Mouse (Mus musculus) right cerebral cortex, adult 2 months (tissue): ENCODE results near the gene Grid2ip.

Experiments used
- DNase-seq, 2 experiments: peaks; one replicate each; pipeline ENCODE4 v3.0.0; 2021 to 2022; ENCODE audit warnings: low spot score in 2 of 2

Grid2ip gene

DNA sequence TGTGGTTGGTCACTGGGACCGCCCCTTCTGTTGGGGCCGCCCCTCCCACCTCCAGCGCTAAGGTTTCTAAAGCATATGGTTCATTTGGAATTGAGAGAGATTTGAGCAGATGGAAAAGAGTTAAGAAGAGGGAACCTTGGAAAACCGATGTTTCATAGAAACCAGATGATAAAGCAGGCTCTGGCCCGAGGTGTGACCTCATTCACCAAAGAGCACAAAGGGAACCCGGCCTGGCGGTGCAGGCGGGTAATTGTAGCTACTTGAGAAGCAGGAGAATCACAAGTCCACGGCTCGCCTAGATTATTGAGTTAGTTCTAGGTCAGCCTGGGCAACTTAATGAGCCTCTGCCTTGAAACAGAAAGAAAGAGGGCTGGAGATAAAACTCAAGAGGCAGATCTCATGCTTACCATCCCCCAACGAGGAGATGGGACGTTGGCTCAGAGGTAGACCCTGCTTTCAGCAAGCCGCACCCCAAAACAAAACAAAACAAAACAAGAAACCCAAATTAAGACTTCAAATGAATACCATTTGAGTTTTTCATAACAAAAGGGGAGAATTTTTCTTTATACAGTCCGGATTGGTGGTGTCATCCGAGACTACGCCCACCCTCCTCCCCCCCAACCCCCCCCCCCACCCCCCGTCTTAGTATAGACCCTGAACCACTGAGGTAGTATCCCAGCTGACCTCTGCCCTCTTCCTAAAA, at the start of gene Grid2ip:
TSS of gene Grid2ip (plus strand) at position 653 of the 703 bp plus-strand sequence.
- no peak for DNase-seq

DNA sequence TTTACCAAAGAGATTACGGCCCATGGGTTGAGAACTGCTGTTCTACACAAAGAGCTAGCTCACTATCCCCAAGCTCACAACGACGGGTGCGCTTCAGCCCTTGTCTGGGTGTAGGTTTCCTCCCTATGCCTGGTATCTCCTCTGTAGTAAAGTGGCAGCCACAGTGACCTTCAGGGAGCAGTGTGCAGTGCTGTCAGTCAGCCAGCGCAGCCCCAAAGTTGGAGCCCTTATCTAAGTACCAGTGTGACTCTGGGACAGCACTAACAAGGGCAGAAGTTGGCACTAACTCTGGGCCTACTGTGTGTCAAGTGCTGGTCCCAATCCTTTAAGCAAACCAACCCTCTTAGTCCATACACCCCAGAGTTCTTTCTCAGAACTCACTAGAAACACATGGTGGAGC, 48.3 kb upstream of the Grid2ip start:
- DNase-seq = no peak

DNA sequence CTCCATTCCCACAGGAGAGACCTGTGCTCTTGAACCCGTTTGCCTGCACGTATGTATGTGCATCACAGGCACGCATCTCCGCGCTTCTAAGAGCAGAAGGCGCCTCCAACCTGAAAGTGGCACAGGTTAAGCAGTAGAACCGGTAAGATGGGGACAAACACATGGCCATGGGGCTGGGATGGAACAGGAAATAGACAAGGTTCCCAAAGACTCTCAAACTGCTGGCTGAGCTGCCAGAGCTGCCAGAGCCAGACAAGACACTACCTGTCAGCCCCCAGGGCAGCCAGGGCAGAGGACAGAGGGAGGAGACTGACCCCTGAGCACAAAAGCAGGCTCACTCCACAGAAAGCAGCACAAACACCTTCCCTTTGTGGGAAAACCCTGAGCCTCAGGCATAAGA, 47.2 kb upstream of the Grid2ip start:
- no peak for DNase-seq

DNA sequence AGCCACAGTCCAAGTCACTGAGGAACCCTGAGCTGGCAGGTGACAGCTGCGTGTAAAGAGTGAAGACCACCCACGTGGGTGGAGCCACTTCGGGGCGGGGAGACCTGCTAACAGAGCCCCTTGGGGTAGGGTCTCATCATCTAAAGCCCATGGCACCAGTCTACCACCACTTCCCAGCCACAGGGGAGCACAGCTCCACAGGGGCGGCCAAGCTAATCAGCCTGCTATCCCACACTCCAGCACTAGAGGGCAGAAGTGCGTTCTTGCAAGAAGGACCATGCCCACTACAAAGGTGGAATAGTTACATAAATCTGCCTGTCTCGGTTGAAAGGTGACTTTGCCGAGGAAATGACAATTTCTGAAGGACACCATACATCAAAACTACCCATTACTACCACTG, 45.3 kb upstream of the Grid2ip start:
- DNase-seq = peak; percentile 86 to 87

DNA sequence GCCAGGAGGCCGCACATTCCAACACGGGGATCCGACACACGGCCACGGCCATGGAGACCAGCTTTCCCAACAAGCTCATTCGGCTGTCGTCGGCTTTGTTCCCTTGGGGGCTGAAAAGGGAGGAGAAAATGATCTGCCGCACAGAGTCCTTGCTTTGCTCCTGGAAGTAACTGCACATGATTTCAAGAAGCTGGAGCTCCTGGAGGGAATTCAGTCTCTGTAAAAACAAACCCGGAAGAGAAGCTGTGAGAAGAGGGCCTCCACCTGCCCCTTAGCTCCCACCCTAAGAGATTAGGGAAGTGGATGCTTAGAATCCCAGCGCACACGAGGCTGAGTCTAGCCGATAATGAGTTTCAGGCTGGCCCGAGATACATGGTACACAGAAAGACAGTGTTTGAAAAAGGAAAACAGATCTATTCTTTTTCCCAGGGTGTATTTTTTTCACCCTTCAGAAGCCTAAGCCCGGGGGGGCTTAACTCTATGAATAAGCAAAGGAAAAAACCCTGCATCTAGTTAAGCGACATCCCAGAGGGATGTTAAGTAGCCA, 42.9 kb upstream of the Grid2ip start:
- no peak for DNase-seq

DNA sequence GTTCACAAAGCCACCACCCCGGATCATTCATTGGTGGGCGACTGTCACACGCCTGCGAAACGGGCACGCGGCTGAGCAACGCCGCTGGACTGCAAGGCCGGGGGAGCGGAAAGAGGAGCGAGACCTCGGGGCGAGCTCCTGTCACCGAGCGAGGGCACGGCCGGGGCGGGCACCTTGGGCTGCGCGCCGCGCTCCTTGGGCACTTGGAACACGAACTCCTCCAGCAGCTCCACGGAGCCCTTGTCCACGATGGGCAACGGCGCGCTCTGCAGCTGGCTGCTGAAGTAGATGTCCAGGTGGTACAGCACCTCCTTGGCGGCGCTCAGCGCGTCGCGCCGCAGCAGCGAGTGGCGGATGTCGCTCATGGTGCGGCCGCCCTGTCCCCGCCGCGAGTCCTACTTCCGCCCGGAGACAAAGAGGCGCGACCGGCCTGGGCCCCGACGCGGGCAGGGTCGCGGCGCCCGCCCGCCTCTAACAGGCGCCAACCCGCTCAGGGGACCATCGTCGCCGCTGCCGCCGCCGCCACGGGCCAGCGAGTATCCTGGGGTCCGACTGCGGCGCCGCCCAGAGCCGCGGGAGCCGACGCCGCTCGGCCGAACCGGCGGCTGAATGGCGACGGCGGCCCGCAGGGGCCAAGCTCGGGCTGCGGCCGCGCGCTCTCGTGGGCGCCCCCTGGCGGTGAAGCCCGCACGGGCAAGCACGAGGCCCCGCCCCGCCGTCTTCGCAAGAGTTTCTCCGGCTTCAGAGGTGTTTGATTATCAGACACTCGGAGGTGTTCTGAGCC, 42.2 kb upstream of the Grid2ip start, which contains the start of gene E130309D02Rik:
TSS of gene E130309D02Rik (minus strand) at position 631 of the 784 bp plus-strand sequence.
- peak; percentile 86 to 87 for DNase-seq

DNA sequence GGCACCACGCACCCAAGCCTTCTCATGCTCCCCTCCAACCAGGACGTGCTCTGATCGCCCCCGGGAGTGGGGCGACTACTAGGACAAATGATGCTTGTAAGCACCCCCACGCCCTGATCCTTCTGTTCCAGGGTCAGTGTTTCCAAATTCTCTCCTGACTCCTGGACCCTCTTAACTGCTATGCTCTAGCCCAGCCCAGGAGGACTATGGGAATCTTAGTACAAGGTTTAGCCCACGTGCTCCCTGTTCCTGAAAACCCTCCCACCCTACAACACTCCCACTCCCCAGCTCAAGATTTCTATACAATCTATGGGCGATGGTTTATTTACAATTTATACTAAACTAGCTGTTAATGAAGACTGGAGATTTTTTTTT, 41.6 kb upstream of the Grid2ip start:
- no peak for DNase-seq

DNA sequence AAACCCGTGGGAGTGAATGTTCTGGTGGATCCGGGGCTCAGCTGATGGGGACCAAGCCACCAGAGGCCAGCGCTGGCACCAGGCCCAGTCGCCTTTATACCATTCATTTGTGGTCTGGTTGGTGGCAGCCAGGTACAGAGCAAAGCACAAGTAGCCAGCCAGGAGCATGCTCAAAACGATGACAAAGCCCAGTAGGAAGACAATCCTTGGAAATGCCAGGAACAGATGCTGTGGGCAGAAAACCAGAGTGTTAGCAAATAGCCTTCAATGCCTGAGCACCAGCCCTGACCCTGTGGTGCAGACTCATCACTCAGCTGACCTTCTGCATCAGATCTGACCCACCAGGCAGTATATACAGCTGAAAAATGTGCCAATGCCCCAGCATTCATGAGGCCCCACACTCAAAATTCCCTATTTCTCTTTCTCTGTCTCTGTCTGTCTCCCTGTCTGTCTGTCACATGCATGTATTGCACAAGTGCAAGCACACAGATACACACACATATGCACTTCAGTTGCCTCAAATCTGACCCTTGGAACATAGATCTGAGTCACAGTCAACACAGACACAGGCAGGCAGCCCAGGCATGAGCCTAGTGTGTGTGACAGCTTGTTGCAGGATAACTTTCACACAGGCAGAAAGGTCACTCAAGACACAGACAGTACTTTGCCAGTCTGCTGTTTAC, 40.4 kb upstream of the Grid2ip start:
- no peak for DNase-seq

DNA sequence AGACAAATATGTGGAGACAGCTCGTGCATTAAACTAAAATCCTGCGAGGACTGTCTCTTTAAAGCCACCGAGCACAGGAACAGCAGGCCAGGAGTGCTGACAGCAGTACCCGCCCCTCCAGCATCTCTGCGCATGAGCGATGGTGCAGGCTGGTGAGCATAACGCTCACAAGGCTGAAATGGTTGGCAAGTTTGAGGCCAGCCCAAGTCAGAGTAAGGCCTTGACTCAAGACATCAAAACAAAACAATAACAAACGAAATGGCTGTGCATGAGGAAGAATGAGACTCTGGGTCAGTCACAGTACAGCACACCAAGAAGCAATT, 39.9 kb upstream of the Grid2ip start:
- no peak for DNase-seq

DNA sequence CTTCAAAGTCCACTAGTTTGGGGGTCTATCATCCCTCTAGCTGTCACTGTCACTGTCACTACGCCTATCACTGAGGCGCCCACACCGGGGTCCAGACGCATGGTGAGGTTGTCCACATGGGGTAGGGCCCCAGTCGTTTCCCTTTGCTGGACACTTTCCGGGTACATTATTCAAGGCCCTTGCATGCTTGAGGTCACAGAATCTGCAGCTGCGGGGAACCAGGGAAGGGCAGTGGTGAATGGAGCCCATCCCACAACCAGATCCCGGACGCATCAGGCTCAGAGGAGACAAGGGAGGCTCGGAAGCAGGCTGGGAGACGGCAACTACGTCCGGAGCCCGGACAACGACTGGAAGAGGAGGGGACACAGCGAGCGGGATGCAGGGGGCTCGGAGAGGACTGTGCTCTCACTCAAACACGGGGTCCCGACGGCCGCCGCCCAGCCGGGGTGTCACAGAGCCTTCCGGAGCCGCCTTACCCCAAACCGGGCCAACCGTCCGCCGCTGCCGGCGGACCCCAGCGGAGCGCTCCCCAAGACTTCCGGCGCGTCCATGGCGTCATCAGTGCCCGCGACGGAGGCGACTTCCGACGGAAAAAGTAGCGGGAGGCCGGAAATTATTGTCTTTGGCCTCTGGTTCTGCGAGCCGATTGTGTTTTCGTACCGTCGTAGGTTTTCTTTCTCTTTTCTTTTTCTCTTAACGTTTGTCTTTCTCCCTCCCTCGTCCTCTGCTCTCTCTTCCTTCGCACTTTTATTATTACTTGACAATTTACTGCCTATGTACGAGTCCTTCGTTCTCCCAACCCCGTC, 28.2 kb upstream of the Grid2ip start, which contains the start of gene Zdhhc4:
TSS of gene Zdhhc4 (minus strand) at position 567 of the 806 bp plus-strand sequence.
- DNase-seq = peak; percentile 91 to 94

DNA sequence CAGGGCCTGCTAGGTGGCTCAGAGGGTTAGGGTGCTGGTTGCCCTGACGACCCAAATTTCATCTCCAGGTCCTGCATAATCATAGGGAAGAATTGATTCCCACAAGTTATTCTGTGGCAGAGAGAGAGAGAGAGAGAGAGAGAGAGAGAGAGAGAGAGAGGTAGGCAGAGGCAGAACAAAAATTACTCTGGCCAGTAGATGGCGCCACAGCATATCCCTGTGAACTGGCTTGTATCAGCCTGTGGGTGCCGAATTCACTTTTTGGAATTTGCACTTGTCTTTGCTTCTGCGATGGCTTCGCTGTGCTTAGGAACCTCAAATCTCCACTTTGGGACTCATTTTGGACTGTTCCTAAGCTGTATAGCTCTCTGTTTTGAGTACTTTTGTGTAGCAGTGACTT, 23.3 kb upstream of the Grid2ip start:
- DNase-seq = peak; percentile 92 to 93

DNA sequence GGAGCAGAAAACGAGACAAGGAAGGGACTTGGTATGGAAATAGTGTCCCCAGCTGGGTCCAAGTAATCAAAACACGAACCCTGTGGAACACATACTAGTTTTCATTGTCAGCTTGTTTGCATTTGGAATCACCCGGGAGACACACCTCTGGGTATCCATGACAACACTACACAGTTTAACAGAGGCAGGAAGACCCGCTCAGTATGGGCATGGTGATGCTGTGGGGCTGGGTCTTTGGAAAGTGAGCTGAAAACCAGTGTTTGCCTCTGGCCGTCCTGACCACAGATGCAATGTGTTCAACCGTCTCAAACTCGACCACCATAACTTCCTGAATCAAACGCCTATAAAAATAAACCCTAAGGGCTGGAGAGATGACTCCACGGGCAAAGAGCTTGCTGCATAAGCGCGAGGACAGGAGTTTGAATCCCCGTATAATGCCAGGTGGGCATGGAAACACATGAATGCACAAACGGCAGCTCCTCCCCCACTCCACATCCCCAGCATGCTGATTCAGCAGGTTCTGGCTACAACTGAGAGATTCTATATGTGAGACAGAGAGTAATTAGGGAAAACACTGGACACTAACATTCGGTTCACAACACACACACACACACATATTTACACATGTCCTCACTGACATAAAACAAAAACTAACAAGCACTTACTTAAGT, 22.6 kb upstream of the Grid2ip start:
- DNase-seq = no peak

DNA sequence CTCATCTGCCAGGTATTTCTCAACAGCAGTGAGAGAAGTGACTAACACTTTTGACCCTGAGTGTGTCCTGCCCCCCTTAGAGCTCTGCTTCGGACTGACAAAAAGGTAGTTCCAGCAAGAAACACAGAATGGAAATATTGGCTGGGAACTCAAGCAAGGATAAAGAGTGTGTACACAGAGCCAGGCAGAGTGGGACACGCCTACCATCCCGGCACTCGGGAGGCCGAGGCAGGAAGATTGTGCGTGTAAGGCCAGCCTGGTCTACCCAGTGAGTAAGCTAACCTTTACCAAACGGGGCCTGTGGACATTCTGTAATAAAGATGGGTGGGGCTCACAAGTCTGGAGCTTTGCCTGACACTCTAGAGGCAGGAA, 22.1 kb upstream of the Grid2ip start:
- no peak for DNase-seq

DNA sequence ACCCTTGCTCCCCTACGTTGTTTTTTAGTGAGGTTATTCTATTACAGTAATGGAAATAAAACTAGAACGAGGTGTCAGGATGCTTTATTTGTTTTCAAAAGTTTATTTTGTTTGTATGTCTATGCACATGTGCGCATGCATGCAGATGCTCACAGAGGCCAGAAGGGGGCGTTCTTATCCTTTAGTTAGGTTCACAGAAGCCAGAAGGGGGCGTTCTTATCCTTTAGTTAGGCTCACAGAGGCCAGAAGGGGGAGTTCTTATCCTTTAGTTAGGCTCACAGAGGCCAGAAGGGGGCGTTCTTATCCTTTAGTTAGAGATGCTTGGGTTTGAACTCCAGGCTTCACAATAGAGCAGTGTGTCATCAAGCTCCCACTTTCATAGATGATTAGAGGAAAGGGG, 20.6 kb upstream of the Grid2ip start:
- no peak for DNase-seq

DNA sequence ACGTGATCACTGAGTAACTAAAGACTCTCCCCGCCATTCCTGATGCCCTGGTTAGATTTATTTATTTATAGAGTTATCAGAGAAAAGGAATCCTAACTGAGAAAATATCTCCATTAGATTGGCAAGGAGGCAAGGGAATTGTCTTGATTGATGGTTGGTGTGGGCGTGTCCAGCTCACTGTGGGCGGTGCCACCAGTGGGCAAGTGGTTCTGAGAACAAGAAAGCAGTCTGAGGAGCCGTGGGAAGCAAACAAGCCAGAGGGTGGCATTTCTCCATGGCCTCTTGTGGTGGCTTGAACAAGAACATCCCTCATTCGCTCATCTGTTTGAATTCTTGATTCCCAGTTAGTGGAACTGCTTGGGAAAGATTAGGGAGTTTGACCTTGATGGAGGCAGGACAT, 17.5 kb upstream of the Grid2ip start:
- DNase-seq = no peak

DNA sequence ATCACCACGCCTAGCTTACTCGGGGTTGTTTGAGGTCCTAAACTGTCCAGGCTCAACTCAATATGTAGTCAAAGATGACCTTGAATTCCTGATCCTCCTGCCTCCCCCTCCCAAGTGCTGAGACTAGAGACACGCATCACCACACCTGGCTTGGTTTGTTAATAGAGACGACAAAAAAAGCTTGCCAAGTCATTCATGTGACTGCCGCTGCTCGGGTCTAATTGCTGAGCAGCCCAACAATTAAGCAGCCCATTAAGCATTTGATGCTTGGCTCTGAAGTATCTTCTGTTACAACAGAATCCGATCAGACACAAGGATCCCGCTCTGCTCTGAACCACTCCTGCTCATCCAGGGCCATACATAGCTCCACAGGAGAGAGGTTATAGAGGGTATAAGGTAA, 10.8 kb upstream of the Grid2ip start:
- no peak for DNase-seq

DNA sequence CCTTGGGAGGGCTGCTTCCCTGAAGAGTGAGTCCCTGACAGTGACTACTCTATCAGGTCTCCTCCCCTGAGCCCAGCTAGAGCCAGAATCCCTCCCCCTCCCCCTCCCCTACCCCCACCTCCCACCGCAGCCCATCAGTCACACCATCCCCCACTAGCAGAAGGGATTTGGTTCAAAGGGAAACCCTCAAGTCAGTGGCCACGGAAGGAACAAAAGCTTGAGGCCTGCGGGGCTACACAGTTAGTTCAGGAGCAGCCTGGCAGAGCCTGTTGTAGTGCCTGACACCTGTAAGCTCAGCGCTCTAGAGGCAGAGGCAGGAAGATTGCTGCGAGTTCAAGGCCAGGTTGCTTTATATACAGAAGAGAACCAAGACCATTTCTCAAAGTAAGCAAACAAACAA, 1.1 kb upstream of the Grid2ip start:
- no peak for DNase-seq

DNA sequence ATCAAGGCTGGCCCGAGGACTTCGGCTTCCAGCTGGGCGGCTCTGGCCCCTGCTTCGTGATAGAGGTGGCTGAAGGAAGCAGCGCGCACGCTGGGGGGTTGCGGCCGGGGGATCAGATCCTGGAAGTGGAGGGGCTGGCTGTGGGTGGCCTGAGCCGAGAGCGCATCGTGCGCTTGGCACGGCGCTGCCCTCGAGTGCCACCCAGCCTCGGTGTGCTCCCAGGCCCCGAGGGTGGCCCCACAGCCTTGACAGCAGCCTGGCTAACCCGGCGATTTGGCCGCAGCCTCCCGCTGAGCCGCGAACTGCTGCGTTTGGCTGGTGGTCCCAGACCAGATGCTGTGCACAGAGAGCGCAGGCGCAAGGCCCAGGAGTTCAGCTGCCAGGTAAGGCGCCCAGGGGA, 426 bp downstream of the Grid2ip start:
- no peak for DNase-seq

DNA sequence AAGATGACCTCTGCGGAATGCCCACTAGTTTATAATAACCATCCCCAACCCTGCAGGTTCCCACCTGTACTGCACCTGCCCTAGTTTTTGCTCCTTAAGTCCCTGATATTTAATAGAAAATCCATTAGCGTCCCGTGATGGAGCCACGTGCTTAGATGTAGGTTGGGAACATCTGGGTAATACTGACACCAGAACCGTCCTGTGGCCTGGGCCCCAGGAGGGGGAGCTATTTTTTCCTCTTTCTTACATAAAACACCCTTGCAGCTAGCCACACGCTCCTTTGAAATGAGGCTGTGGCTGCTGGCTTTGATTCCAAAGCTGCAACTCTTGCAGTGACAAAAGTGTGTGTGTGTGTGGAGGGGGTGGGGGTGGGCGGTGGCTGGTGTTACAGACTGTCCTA, 2.1 kb downstream of the Grid2ip start:
- DNase-seq = no peak

DNA sequence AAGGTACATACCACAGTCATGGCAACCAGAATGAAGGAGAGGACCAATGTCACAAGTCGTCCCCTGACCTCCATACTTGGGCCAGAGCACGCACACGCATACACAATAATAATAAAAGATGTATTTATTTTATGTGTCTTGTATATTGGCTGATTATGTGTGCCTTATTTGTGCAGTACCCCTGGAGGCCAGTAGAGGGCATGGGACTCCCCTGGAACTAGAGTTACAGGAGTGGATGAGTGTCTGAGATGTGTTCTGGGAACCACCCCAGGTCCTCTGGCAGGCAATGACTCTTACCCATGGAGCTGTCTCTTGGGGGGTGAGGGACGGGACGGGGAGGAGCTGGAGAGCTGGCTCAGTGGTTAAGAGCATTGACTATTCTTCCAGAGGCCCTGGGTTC, 2.9 kb downstream of the Grid2ip start:
- no peak for DNase-seq

DNA sequence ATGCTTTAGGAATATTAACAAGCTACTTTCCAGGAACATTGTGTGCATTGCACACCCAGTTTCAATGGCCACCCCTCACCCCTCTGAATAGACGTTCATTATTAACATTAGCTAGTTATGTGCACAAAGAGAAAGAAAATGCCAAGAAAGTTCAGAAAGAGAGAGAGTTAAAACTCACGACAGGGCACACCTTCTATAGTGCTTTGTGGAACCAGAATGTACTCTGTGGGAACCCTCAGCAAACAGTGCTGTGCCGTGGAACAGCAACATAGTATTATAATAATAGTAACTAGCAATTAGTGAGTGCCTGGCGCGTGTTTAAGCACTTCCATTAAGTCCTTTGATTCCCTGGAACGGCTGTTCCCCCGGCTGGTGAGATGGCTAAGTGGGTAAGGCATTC, 4.3 kb downstream of the Grid2ip start:
- no peak for DNase-seq
